Mouse (Mus musculus) heart, embryonic 14.5 days (tissue): ENCODE measurements around the gene Atp13a3. TPM values are rescaled to one million over a fixed set of nuclear protein-coding genes. Genes with fewer than 3 reads are reported as not detected.

Source experiments
- ATAC-seq: fragments of 200-750 bp; cut with Nextera tagmentation; 2 replicates; pipeline ENCODE4 v1.8.0; 2017; ENCODE audit warnings: low read depth, moderate TSS enrichment; ENCODE audit not compliant: insufficient number of reproducible peaks, insufficient read depth, low FRiP score
- H3K27ac ChIP-seq, 2 experiments: fragments of 200-500 bp in 1 of 2; fragments of 300-500 bp in 1 of 2; sonication (generic) in 1 of 2; replicated peaks in 1 of 2; 2 replicates each; pipeline ENCODE4 v1.5.1; 2012 to 2014; ENCODE audit warnings: low read depth in 2 of 2, low read length in 2 of 2, control low read depth in 1 of 2, mild to moderate bottlenecking in 1 of 2, mixed read lengths in 1 of 2; ENCODE audit not compliant: control insufficient read depth in 1 of 2, insufficient read depth in 1 of 2
- H3K27me3 ChIP-seq: fragments of 300-500 bp; sonication (generic); 2 replicates; pipeline ENCODE4 v1.6.1; 2014; ENCODE audit warnings: mild to moderate bottlenecking, low read length, control low read depth; ENCODE audit not compliant: control insufficient read depth, insufficient read depth
- H3K36me3 ChIP-seq: fragments of 300-500 bp; sonication (generic); 2 replicates; pipeline ENCODE4 v1.6.1; 2014; ENCODE audit warnings: mild to moderate bottlenecking, control low read depth, low read length, mixed read lengths; ENCODE audit not compliant: control insufficient read depth, insufficient read depth
- H3K4me1 ChIP-seq, 2 experiments: fragments of 200-500 bp in 1 of 2; fragments of 300-500 bp in 1 of 2; sonication (generic) in 1 of 2; 2 replicates each; pipeline ENCODE4 v1.6.1; 2012 to 2014; ENCODE audit warnings: low read length in 2 of 2, control low read depth in 1 of 2, mixed read lengths in 1 of 2; ENCODE audit not compliant: control insufficient read depth in 2 of 2, insufficient read depth in 2 of 2
- H3K4me2 ChIP-seq: fragments of 300-500 bp; sonication (generic); 2 replicates; pipeline ENCODE4 v1.6.1; 2014; ENCODE audit warnings: mild to moderate bottlenecking, low read length
- H3K4me3 ChIP-seq, 2 experiments: fragments of 200-500 bp in 1 of 2; fragments of 300-500 bp in 1 of 2; sonication (generic) in 1 of 2; 2 replicates each; pipeline ENCODE4 v1.5.1; 2012 to 2014; ENCODE audit warnings: low read length in 2 of 2, mild to moderate bottlenecking in 2 of 2, control low read depth in 1 of 2, low read depth in 1 of 2, moderate library complexity in 1 of 2; ENCODE audit not compliant: control insufficient read depth in 1 of 2, insufficient read depth in 1 of 2
- H3K9ac ChIP-seq: fragments of 300-500 bp; sonication (generic); 2 replicates; pipeline ENCODE4 v1.6.1; 2014; ENCODE audit warnings: mild to moderate bottlenecking, low read length
- H3K9me3 ChIP-seq: fragments of 300-500 bp; sonication (generic); 2 replicates; pipeline ENCODE4 v1.6.1; 2016; ENCODE audit warnings: low read length, control low read depth; ENCODE audit not compliant: control insufficient read depth
- WGBS: fragments of 180-500 bp; shearing (Covaris S2); extraction: QIAGEN DNeasy Blood & Tissue Kit; methylation state at CpG from one replicate; pipeline ENCODE4 v1.1.7; 2014; 5-methylcytosine and 5-hydroxymethylcytosine counted together
- polyA plus RNA-seq: library from polyadenylated mRNA; unstranded; fragments of >200 nt; fragmentation: Nextera tagmentation; extraction: Ambion mirVana; gene quantifications from 2 replicates; pipeline ENCODE4 v1.2.1, GENCODE M21; 2014

Atp13a3 gene
- polyA plus RNA-seq, 1 experiment from 2014 or later, result 13.3 TPM

- Histone ChIP-seq H3K9me3 (no peaks in the 10 kb centered on the region), H3K27me3 (peaks cover 53% of the 10 kb centered on the region), H3K4me3 (no peak overlapping the region), H3K4me2 (no peak overlapping the region), H3K9ac (no peak overlapping the region), H3K36me3 (no peaks in the 10 kb centered on the region), H3K27ac (no peak overlapping the region), H3K4me1 (peaks cover 0 to 12% of the 10 kb centered on the region in 2 experiments; a peak in 3 of 4 replicates)
- WGBS, result 47% methylated on average over 5 of the region's 5 CpGs
- ATAC-seq, result no peak
These were observed 101.5 kb downstream of the Atp13a3 start for GRCm38 (mm10) chr16:30304236-30304635.

DNA sequence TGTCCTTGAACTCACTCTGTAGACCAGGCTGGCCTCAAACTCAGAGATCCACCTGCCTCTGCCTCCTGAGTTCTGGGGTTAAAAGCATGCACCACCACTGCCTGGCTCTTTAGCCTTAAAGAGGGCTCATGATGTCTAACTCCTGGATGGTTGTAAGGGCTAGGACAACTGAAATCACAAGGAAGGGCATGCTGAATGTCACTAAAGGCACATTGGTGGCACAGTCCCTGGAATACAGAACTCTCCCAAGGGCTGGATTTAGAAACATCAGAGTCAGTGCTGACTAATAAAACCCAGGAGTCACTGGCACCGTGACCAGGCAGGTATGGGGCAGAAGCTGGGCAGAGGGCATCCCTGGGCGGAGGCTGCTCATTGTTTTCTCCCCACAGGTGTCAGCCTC is 102.4 kb downstream of the Atp13a3 start:
- no peak overlapping the region for H3K27ac ChIP-seq
- ATAC-seq, result no peak
- no peak overlapping the region for H3K4me2 ChIP-seq
- H3K9me3 ChIP-seq, result no peaks in the 10 kb centered on the region
- H3K36me3 ChIP-seq, result no peaks in the 10 kb centered on the region
- H3K4me3 ChIP-seq, result no peak overlapping the region
- 74% methylated on average over 2 of the region's 2 CpGs for WGBS
- peaks cover 0 to 4% of the 10 kb centered on the region in 2 experiments; a peak in 2 of 4 replicates for H3K4me1 ChIP-seq
- H3K27me3 ChIP-seq, result peaks cover 44% of the 10 kb centered on the region
- H3K9ac ChIP-seq, result no peak overlapping the region

DNA sequence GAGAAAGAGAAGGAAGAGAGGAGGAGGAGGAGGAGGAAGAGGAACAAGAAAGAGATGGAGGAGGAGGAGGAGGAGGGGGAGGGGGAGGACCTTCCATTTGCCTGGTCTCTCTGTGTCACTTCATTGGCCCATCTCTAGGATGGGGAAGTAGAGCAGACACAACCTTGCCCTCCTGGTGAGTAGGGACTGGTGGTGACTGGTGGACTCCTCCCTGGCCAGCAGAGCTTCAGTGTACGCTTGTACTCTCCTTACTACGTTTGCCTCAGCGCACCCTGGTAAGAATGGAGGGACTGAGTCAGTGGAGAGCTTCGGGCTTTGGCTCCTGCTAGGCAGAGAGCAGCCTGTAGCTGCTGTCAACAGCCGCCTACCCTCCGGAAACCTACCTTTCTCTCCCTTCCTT is 103.1 kb downstream of the Atp13a3 start:
- ATAC-seq, result no peak
- no peak overlapping the region for H3K27ac ChIP-seq
- WGBS, result 82% methylated on average over 6 of the region's 6 CpGs
- H3K4me1 ChIP-seq, result no peaks in the 10 kb centered on the region
- no peaks in the 10 kb centered on the region for H3K9me3 ChIP-seq
- H3K27me3 ChIP-seq, result peaks cover 37% of the 10 kb centered on the region
- no peaks in the 10 kb centered on the region for H3K36me3 ChIP-seq
- no peak overlapping the region for H3K4me3 ChIP-seq
- H3K4me2 ChIP-seq, result no peak overlapping the region
- H3K9ac ChIP-seq, result no peak overlapping the region

- 55% methylated on average over 10 of the region's 10 CpGs for WGBS
- no peaks in the 10 kb centered on the region for H3K9me3 ChIP-seq
- no peaks in the 10 kb centered on the region for H3K4me1 ChIP-seq
- no peak overlapping the region for H3K4me3 ChIP-seq
- no peak overlapping the region for H3K9ac ChIP-seq
- no peak for ATAC-seq
- H3K4me2 ChIP-seq, result no peak overlapping the region
- H3K36me3 ChIP-seq, result no peaks in the 10 kb centered on the region
- peaks cover 17% of the 10 kb centered on the region; the same call in 1 of the 2 replicates for H3K27me3 ChIP-seq
- no peak overlapping the region for H3K27ac ChIP-seq
These were observed 106.0 kb downstream of the Atp13a3 start for GRCm38 (mm10) chr16:30299711-30300277.

- 76% methylated on average over 7 of the region's 7 CpGs for WGBS
- no peak for ATAC-seq
These were observed 108.3 kb downstream of the Atp13a3 start for GRCm38 (mm10) chr16:30297450-30297849.

DNA sequence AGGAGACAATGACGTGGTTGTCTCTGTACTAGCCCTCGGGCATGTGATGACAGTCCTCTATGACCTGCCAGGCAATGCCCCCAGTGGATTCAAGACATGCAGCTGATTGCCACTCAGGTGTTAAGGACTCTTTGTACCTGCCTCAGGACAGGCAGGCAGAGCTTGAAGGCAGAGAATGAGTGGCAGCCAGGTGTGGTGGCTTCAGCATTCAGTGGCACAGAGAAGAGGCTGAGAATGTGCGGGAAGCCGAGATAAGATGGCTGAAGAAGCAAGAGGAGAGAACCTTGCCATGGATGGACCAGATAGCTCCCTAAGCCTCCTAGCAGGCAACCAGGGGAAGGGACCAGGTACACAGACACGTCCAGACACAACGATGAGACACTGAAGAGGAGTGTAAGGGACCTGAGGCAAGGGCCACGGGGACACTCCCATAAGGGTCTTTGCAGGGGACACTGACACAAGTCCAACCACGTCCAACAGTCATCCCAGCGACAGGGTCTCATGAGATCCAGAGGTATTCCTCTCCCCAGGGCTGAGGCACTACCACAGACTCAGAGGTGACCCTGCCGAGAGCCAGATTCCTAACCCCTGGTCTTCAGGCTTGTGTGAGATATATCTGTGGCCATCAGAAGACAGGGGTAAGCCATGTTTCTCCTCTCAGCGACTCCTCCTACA is 109.0 kb downstream of the Atp13a3 start:
- Histone ChIP-seq H3K36me3 (no peaks in the 10 kb centered on the region), H3K9me3 (no peaks in the 10 kb centered on the region), H3K27ac (no peak overlapping the region), H3K27me3 (0 out of 2 replicates have a peak, but pooled peaks cover 13% of the 10 kb centered on the region), H3K4me3 (no peak overlapping the region), H3K4me1 (no peaks in the 10 kb centered on the region), H3K4me2 (no peak overlapping the region), H3K9ac (no peak overlapping the region)
- WGBS, result 76% methylated on average over 11 of the region's 11 CpGs
- ATAC-seq, result no peak

More at GRCm38 (mm10) chr16:30297450-30297849, 108.3 kb downstream of the Atp13a3 start:
- H3K4me1 ChIP-seq, result no peaks in the 10 kb centered on the region
- H3K27ac ChIP-seq, result no peak overlapping the region
- H3K9ac ChIP-seq, result no peak overlapping the region
- H3K36me3 ChIP-seq, result no peaks in the 10 kb centered on the region
- H3K9me3 ChIP-seq, result no peaks in the 10 kb centered on the region
- H3K27me3 ChIP-seq, result 0 out of 2 replicates have a peak, but pooled peaks cover 15% of the 10 kb centered on the region
- no peak overlapping the region for H3K4me3 ChIP-seq
- H3K4me2 ChIP-seq, result no peak overlapping the region

DNA sequence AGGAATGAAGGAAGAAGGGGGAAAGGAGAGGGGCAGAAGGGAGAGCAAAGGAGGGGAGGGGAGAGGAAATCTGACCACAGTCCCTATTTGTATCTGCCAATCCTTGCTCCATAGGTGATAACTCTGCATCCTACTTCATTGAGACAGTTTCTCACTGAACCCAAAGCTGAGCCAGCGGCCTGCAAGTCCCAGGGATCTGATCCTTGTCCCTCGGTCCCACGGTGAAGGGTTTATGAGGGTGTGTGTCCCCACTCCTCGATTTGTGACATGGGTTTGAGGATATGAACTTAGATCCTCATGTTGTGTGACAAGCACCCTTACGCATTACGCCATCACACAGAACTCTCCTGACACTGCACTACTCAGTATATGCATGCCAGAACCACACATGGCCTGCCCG is 110.7 kb downstream of the Atp13a3 start:
- ATAC-seq, result no peak
- Histone ChIP-seq H3K36me3 (no peaks in the 10 kb centered on the region), H3K4me3 (no peak overlapping the region), H3K9me3 (no peaks in the 10 kb centered on the region), H3K27me3 (0 out of 2 replicates have a peak, but pooled peaks cover 4% of the 10 kb centered on the region), H3K4me2 (no peak overlapping the region), H3K4me1 (no peaks in the 10 kb centered on the region), H3K27ac (no peak overlapping the region), H3K9ac (no peak overlapping the region)
- WGBS, result 87% methylated on average over 7 of the region's 7 CpGs
